Mouse (Mus musculus): Measurements from ENCODE around the gene Hand2. TPM values are rescaled to one million over a fixed set of nuclear protein-coding genes. Genes with fewer than 3 reads are reported as not detected.

Gene Hand2
- total and polyA plus RNA-seq, 2 experiments from 2014 or later, result 11.7 to 39.5 TPM

- no peaks in the 10 kb centered on the region for H3K36me3 ChIP-seq (replicated peaks; ENCODE audit: control insufficient read depth, insufficient read depth, low read length)
Measured at GRCm38 (mm10) chr8:57361003-57361805, 40.4 kb downstream of the Hand2 start.

GRCm38 (mm10) chr8:57362881-57363280 lies 42.1 kb downstream of the Hand2 start:
- peaks cover 13% of the 10 kb centered on the region for H3K4me1 ChIP-seq (ENCODE audit: control insufficient read depth, insufficient read depth)
- no peaks in the 10 kb centered on the region for H3K36me3 ChIP-seq (replicated peaks; ENCODE audit: control insufficient read depth, insufficient read depth, low read length)
- no peak overlapping the region for H3K4me2 ChIP-seq (ENCODE audit: low read depth, low read length)
- no peak overlapping the region for H3K9ac ChIP-seq (replicated peaks; ENCODE audit: low read depth, low read length)
- WGBS, result 33% methylated on average over 2 of the region's 2 CpGs
- ATAC-seq (ENCODE audit: insufficient read depth, low read depth), result no peak
- H3K27me3 ChIP-seq (ENCODE audit: control insufficient read depth, insufficient read depth, low read length), result no peaks in the 10 kb centered on the region
- TF ChIP-seq EP300 (IDR thresholded peaks at IDR 0.05; ENCODE audit: low read depth) (no peak), CTCF (IDR thresholded peaks at IDR 0.05; ENCODE audit: low read depth) (no peak)
- DNase-seq (ENCODE audit: low spot score), result no peak
- H3K27ac ChIP-seq (ENCODE audit: low read depth), result no peak overlapping the region
- peaks cover 6% of the 10 kb centered on the region; the same call in 1 of the 2 replicates for H3K9me3 ChIP-seq (replicated peaks; ENCODE audit: control insufficient read depth, low read length)
- no peak overlapping the region for H3K4me3 ChIP-seq (ENCODE audit: low read depth, low read length)

More at GRCm38 (mm10) chr8:57361003-57361805, 40.4 kb downstream of the Hand2 start:
- H3K4me2 ChIP-seq (ENCODE audit: low read depth, low read length), result peak overlapping the region; percentile 27; the same call in 1 of the 2 replicates
- 34% methylated on average over 8 of the region's 8 CpGs for WGBS
- no peak for TF ChIP-seq CTCF (IDR thresholded peaks at IDR 0.05; ENCODE audit: low read depth)
- no peak for TF ChIP-seq EP300 (IDR thresholded peaks at IDR 0.05; ENCODE audit: low read depth)
- no peak overlapping the region for H3K9ac ChIP-seq (replicated peaks; ENCODE audit: low read depth, low read length)
- H3K9me3 ChIP-seq (replicated peaks; ENCODE audit: control insufficient read depth, low read length), result peaks cover 6% of the 10 kb centered on the region; the same call in 1 of the 2 replicates
- no peaks in the 10 kb centered on the region for H3K27me3 ChIP-seq (ENCODE audit: control insufficient read depth, insufficient read depth, low read length)
- no peak overlapping the region for H3K4me3 ChIP-seq (ENCODE audit: low read depth, low read length)
- peak; percentile 85 for DNase-seq (ENCODE audit: low spot score)
- H3K27ac ChIP-seq (ENCODE audit: low read depth), result peak overlapping the region; percentile 70
- peak; percentile 83 for ATAC-seq (ENCODE audit: insufficient read depth, low read depth)
- peaks cover 13% of the 10 kb centered on the region for H3K4me1 ChIP-seq (ENCODE audit: control insufficient read depth, insufficient read depth)

GRCm38 (mm10) chr8:57374044-57374443 lies 53.3 kb downstream of the Hand2 start:
- H3K36me3 ChIP-seq (replicated peaks; ENCODE audit: control insufficient read depth, insufficient read depth, low read length), result no peaks in the 10 kb centered on the region
- no peak for DNase-seq (ENCODE audit: low spot score)
- TF ChIP-seq EP300 (IDR thresholded peaks at IDR 0.05; ENCODE audit: low read depth), result no peak
- TF ChIP-seq CTCF (IDR thresholded peaks at IDR 0.05; ENCODE audit: low read depth), result peak; percentile 16; the same call in 1 of the 2 replicates
- no peak for ATAC-seq (ENCODE audit: insufficient read depth, low read depth)
- no peak overlapping the region for H3K4me2 ChIP-seq (ENCODE audit: low read depth, low read length)
- H3K4me1 ChIP-seq (ENCODE audit: control insufficient read depth, insufficient read depth), result no peaks in the 10 kb centered on the region
- no peak overlapping the region for H3K27ac ChIP-seq (ENCODE audit: low read depth)
- WGBS, result 84% methylated on average over 2 of the region's 2 CpGs
- H3K9ac ChIP-seq (replicated peaks; ENCODE audit: low read depth, low read length), result no peak overlapping the region
- H3K9me3 ChIP-seq (replicated peaks; ENCODE audit: control insufficient read depth, low read length), result no peaks in the 10 kb centered on the region
- H3K4me3 ChIP-seq (ENCODE audit: low read depth, low read length), result no peak overlapping the region
- H3K27me3 ChIP-seq (ENCODE audit: control insufficient read depth, insufficient read depth, low read length), result no peaks in the 10 kb centered on the region

Other genes with a start within 250 kb of the Hand2 start
- gene Scrg1, start 134.9 kb downstream of the Hand2 start, total RNA-seq (2014; rRNA removed; ENCODE audit: low replicate concordance), result not detected in 2 replicates
- 0.40 and 0.47 TPM in 2 replicates for gene Scrg1, start 134.9 kb downstream of the Hand2 start, polyA plus RNA-seq (2015; fragmentation: Nextera tagmentation; extraction: Ambion mirVana)
- 57.2 and 106 TPM in 2 replicates for gene Sap30, start 166.9 kb downstream of the Hand2 start, total RNA-seq (2014; rRNA removed; ENCODE audit: low replicate concordance)
- gene Sap30, start 166.9 kb downstream of the Hand2 start, polyA plus RNA-seq (2015; fragmentation: Nextera tagmentation; extraction: Ambion mirVana), result 36.7 and 37.7 TPM in 2 replicates
- 22.1 and 25.6 TPM in 2 replicates for gene Hmgb2, start 190.9 kb downstream of the Hand2 start, total RNA-seq (2014; rRNA removed; ENCODE audit: low replicate concordance)
- 123 and 145 TPM in 2 replicates for gene Hmgb2, start 190.9 kb downstream of the Hand2 start, polyA plus RNA-seq (2015; fragmentation: Nextera tagmentation; extraction: Ambion mirVana)